Mouse (Mus musculus): ENCODE results near the gene Cntnap2.

DNA sequence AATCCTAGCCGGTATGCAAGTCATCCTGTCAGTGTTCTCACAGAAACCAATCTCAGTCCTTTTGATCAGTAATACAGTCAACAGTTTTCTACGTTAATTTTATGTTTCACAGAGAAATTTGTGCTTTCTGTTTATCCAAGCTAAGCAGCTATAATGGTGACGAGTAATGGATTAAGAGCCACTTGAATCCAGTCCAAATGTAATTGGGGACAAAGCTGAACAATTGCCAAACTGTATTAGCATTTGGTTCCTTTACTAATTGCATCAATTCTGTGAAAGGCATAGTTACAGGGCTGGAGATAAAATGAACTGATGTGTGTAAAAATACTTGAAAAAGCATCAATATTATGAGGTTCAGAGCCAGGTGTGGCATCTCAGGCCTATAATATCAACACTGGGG is 2002.2 kb downstream of the Cntnap2 start:
- TF ChIP-seq GATA2 (IDR thresholded peaks at IDR 0.05; ENCODE audit: borderline replicate concordance, low read depth, low read length) (no peak), CTCF (IDR thresholded peaks at IDR 0.05; ENCODE audit: low read depth, low read length) (no peak), TAL1 (conservative IDR thresholded peaks at IDR 0.05; ENCODE audit: low read depth, low read length) (no peak), GATA1 (IDR thresholded peaks at IDR 0.05; ENCODE audit: borderline replicate concordance, low read length) (no peak), POLR2AphosphoS5 (IDR thresholded peaks at IDR 0.05; ENCODE audit: insufficient replicate concordance, low read depth, low read length) (no peak)

All from G1E (cell line).